Mouse (Mus musculus): ENCODE data around the gene Gm4513.
"Not testable (repeated sequence)": the region's sequence is repeated elsewhere in the genome, so short reads cannot be mapped to it uniquely, and the experiment has no call there.

The Gm4513 gene

DNA sequence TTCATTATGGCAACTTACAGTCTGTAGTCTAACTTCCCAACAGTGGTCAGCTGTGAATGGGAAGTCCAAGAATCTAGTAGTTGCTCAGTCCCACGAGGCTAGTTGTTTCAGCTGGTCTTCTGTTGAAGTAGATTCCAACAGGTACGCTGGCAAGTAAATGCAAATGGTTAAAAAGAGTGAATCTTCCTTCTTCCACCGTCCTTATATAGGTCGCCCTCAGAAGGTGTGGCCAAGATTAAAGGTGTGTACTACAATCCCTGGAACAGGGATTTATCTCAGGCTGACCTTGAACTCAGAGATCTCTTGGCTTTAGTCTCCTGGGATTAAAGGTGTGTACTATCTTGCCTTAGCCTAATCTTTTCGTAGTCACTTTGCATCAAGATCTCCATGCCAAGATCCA is at the start of gene Gm4513:
TSS of gene Gm4513 (minus strand) at position 101 of the 400 bp plus-strand sequence.
- DNase-seq (ENCODE audit: low spot score) = not testable (repeated sequence)

DNA sequence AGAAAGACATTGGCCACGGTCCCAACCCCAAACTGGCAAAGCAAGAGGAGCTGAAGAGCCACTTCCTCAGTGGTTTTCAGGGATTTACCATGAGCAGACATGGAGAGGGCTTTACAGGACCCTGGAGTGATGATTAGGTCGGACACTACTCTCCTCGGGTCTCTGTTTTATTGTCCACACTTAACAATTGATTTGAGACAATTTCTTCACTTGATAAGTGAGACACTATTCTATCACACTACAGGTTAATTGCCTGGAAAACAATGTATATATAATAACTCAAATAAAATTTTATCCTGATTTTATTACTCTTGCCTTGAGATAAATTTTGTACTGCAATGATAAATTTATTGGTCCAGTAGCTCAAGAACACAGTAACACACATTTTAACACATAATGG is 22.7 kb downstream of the Gm4513 start, which contains the start of gene Gm4141:
TSS of gene Gm4141 (minus strand) at position 101 of the 400 bp plus-strand sequence.
- not testable (repeated sequence) for DNase-seq (ENCODE audit: low spot score)

DNA sequence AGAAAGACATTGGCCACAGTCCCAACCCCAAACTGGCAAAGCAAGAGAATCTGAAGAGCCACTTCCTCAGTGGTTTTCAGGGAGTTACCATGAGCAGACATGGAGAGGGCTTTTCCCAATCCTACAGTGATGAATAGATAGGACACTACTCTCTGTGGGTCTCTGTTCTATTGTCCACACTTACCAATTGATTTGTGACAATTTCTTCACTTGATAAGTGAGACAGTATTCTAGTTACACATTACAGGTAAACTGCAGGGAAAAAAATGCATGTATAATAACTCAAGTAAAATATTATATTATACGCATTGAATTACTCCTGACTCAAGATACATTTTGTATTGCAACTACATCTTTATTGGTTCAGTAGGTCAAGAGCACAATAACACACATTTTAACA is 53.2 kb downstream of the Gm4513 start, which contains the start of gene Gm5726:
TSS of gene Gm5726 (minus strand) at position 101 of the 400 bp plus-strand sequence.
- DNase-seq (ENCODE audit: low spot score) = not testable (repeated sequence)
